Mouse (Mus musculus): ENCODE measurements around the gene Cyp2e1. TPM values are rescaled to one million over a fixed set of nuclear protein-coding genes. Genes with fewer than 3 reads are reported as not detected.
"Not testable (repeated sequence)": the region's sequence is repeated elsewhere in the genome, so short reads cannot be mapped to it uniquely, and the experiment has no call there.

Gene Cyp2e1
- total RNA-seq (2014; fragmentation: Nextera tagmentation) (not detected in 2 replicates), total RNA-seq (2017) (not detected in 2 replicates)

- ATAC-seq (replicated peaks; ENCODE audit: low FRiP score, low TSS enrichment, poor library complexity, severe bottlenecking) = no peak
Measured at GRCm38 (mm10) chr7:140763447-140764020, at the start of gene Cyp2e1. Cyp2e1 (plus strand) TSS chr7:140763739.

GRCm38 (mm10) chr7:140717155-140718055 lies 46.1 kb upstream of the Cyp2e1 start:
- ATAC-seq (replicated peaks; ENCODE audit: low FRiP score, low TSS enrichment, poor library complexity, severe bottlenecking) = no peak

GRCm38 (mm10) chr7:140721095-140721494 lies 42.4 kb upstream of the Cyp2e1 start:
- no peak for ATAC-seq (replicated peaks; ENCODE audit: low FRiP score, low TSS enrichment, poor library complexity, severe bottlenecking)

GRCm38 (mm10) chr7:140725558-140725957 lies 38.0 kb upstream of the Cyp2e1 start:
- ATAC-seq (replicated peaks; ENCODE audit: low FRiP score, low TSS enrichment, poor library complexity, severe bottlenecking) = no peak

GRCm38 (mm10) chr7:140733162-140733561 lies 30.4 kb upstream of the Cyp2e1 start:
- no peak for ATAC-seq (replicated peaks; ENCODE audit: low FRiP score, low TSS enrichment, poor library complexity, severe bottlenecking)

GRCm38 (mm10) chr7:140747402-140747801 lies 16.1 kb upstream of the Cyp2e1 start:
- ATAC-seq (replicated peaks; ENCODE audit: low FRiP score, low TSS enrichment, poor library complexity, severe bottlenecking) = no peak

- ATAC-seq (replicated peaks; ENCODE audit: low FRiP score, low TSS enrichment, poor library complexity, severe bottlenecking) = no peak
Measured at GRCm38 (mm10) chr7:140748116-140748826, 15.3 kb upstream of the Cyp2e1 start.

GRCm38 (mm10) chr7:140748827-140749160 lies 14.7 kb upstream of the Cyp2e1 start:
- no peak for ATAC-seq (replicated peaks; ENCODE audit: low FRiP score, low TSS enrichment, poor library complexity, severe bottlenecking)

GRCm38 (mm10) chr7:140754556-140754955 lies 9.0 kb upstream of the Cyp2e1 start:
- no peak for ATAC-seq (replicated peaks; ENCODE audit: low FRiP score, low TSS enrichment, poor library complexity, severe bottlenecking)

GRCm38 (mm10) chr7:140756151-140756854 lies 7.2 kb upstream of the Cyp2e1 start:
- ATAC-seq (replicated peaks; ENCODE audit: low FRiP score, low TSS enrichment, poor library complexity, severe bottlenecking) = no peak

- no peak for ATAC-seq (replicated peaks; ENCODE audit: low FRiP score, low TSS enrichment, poor library complexity, severe bottlenecking)
Measured at GRCm38 (mm10) chr7:140760647-140761046, 2.9 kb upstream of the Cyp2e1 start.

GRCm38 (mm10) chr7:140765391-140765790 lies 1.9 kb downstream of the Cyp2e1 start:
- ATAC-seq (replicated peaks; ENCODE audit: low FRiP score, low TSS enrichment, poor library complexity, severe bottlenecking) = not testable (repeated sequence)

- no peak; the same call in 1 of the 2 replicates for ATAC-seq (replicated peaks; ENCODE audit: low FRiP score, low TSS enrichment, poor library complexity, severe bottlenecking)
Measured at GRCm38 (mm10) chr7:140765888-140766739, 2.6 kb downstream of the Cyp2e1 start.

GRCm38 (mm10) chr7:140780548-140780947 lies 17.0 kb downstream of the Cyp2e1 start:
- ATAC-seq (replicated peaks; ENCODE audit: low FRiP score, low TSS enrichment, poor library complexity, severe bottlenecking) = no peak

- ATAC-seq (replicated peaks; ENCODE audit: low FRiP score, low TSS enrichment, poor library complexity, severe bottlenecking) = 0 out of 2 replicates have a peak, but pooled peaks have one; percentile 34
Measured at GRCm38 (mm10) chr7:140787406-140788052, 24.0 kb downstream of the Cyp2e1 start, which contains the start of gene Syce1. Syce1 (minus strand) TSS chr7:140787852.

- ATAC-seq (replicated peaks; ENCODE audit: low FRiP score, low TSS enrichment, poor library complexity, severe bottlenecking) = no peak
Measured at GRCm38 (mm10) chr7:140788053-140788435, 24.5 kb downstream of the Cyp2e1 start.

GRCm38 (mm10) chr7:140793541-140793940 lies 30.0 kb downstream of the Cyp2e1 start:
- no peak for ATAC-seq (replicated peaks; ENCODE audit: low FRiP score, low TSS enrichment, poor library complexity, severe bottlenecking)

- ATAC-seq (replicated peaks; ENCODE audit: low FRiP score, low TSS enrichment, poor library complexity, severe bottlenecking) = peak; percentile 62
Measured at GRCm38 (mm10) chr7:140797619-140798018, 34.1 kb downstream of the Cyp2e1 start.
